Mouse (Mus musculus): ENCODE results near the gene Plekhm1.
"Not testable (repeated sequence)": the region's sequence is repeated elsewhere in the genome, so short reads cannot be mapped to it uniquely, and the experiment has no call there.

Plekhm1 gene

DNA sequence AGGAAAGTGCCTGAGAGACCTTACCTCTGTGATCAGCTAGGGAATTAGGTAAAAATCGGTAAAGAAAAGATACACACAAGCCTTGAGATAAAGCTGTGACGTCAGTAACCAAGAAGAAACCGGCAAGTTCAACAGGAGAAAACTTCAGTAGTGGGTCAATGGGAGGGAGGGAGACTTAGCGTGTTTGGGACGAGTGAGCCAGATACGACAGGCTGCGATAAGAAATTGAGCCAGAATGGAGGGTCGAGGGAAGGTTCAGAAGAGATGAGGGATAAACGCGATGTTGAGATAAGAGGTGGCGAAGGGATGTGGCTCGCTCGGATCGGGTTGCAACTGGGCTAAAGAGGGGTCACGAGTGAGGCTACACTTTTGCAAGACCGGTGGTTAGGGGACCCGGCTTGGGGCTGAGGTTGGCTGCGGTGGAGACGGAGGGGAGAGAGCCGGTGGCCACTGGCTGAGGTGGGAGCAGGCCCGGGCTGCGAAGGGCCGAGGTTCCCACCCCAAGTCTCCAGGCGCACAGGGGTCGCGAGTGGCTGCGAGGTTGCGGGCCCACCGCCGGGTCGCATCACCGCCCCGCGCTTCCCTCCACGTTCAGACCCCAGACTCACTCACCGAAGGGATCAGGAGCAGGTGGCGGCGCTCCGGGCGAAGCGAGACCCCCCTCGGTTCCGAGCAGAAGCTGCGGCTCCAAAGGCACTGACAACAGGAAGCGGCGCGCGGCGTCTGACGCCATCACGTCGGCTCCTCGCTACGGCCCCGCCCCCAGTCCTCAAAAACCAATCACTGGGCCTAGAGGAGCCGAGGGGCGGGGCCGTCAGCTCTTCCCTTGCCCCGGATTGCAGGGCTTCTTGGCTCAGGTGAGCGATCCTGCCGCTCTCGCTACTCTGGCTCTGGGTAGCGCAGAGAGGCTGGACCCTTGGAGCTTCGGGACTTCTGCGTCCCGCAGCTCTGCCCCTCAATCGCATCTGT lies at the start of gene Plekhm1:
Plekhm1 (minus strand) TSS at position 707 of the 969 bp plus-strand sequence.
- in situ Hi-C loops (cut with MboI, MseI), result no loop called here

DNA sequence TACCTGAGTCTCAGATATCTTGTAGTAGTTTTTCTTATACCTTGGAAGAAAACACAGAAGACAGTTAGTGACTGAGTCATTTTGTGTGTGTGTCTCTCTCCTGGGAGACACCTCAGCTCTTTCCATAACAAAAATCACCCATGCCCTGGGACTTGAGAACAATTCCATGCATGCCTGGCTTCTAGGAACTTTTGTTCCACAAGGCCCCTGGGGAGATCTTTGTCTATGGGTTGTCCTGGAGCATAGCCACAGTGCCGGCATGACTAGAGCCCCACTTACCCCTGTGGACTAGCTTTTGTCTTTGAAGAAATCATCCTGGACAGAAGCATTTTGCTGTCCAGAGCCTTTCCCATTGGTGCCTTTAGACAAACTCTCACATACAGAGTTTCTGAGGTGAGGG lies 38.6 kb upstream of the Plekhm1 start:
- in situ Hi-C loops (cut with MboI, MseI), result not testable (repeated sequence)

DNA sequence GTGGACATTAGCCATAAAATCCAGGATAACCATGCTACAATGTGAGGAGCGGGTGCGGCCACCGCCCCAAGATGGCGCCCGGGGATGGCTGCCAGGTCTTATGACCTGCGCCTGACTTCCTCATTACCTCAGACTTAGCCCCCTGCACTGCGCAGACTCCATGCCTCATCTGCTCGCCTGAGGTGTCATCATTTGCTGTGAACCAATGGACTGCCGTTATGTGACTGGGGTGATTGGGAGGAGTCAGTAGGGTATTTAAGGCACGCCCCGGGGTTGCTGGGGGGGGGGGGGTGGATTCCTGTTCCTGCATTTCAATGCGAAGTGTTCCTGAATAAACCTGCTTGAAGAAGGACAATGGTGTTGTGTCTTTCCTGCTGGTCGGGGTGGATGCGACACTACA lies 37.2 kb upstream of the Plekhm1 start:
- in situ Hi-C loops (cut with MboI, MseI), result not testable (repeated sequence)

DNA sequence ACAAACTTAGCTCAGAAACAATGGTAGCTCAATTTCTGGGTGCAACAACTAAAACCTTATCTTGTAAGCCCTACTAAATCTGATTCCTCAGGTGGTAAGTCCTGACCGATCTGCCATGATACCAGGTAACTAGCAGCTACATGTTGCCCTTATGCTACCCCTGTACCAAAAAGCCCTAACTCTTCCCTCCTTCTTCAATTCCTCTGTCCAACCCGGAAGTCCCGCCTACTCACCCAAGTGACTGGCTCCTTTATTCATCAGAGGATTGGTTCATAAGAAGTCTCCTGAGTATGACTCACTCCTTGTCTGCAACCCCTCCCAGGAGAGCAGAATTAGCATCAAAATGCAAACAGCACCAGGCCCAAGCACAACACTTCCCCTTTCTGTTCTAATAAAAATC lies 31.2 kb upstream of the Plekhm1 start:
- in situ Hi-C loops (cut with MboI, MseI), result no loop called here

DNA sequence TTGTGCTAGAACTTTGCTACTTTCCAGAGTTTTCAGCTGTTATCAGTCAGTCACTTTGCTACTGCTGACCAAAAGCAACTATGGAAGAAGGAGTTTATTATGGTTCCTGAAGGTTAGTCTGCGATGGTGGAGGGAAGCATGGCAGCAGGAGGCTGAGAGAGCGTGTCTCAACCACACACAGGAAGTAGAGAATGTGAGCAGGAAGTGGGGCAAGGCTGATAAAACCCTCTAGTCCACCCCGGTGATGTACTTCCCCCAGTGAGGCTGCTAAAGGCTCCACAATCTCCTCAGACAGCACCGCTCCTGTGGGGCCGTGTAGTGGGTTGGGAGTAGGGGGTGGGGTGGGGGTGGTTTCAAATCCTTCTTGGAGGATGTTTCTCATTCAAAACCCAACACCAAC lies 23.8 kb upstream of the Plekhm1 start:
- in situ Hi-C loops (cut with MboI, MseI), result no loop called here

DNA sequence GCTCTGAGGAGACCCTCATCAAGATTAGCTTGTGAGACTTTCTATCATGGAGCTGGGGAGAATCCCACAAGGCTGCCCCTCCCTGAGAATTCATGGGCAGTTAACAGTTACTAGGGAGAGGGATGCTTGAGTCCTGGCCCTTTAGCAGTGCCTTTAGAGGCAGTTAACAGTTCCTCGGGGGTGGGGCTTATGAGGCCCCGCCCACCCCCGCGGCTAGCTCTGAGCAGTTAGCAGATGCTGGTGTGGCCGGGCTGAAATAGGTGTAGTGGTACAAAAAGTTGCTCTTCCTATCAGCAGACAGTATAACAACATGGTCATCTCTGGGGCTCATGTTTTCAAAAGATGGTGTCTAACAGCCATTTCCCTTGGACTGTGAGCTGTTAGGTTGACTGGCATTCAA lies 12.5 kb upstream of the Plekhm1 start:
- in situ Hi-C loops (cut with MboI, MseI), result no loop called here

DNA sequence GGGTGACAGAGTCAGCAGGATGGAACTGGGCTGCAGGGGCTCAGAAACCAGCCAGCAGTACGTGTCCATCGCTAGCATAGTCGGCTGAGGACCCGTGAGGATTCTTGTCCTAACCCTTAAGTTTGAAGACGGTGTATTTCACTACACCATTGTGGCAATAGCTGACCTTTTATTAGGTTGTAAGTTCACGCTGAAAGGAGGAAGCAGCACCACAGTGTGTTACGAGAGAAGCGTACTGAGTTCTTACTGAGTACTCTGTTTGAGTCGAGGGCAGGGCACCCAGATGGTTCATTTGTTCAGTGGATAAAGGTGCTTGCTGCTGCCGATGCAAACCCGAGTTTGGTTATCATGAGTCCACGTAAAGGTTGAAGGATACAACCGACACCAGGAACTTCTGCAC lies 7.2 kb upstream of the Plekhm1 start:
- in situ Hi-C loops (cut with MboI, MseI), result no loop called here

DNA sequence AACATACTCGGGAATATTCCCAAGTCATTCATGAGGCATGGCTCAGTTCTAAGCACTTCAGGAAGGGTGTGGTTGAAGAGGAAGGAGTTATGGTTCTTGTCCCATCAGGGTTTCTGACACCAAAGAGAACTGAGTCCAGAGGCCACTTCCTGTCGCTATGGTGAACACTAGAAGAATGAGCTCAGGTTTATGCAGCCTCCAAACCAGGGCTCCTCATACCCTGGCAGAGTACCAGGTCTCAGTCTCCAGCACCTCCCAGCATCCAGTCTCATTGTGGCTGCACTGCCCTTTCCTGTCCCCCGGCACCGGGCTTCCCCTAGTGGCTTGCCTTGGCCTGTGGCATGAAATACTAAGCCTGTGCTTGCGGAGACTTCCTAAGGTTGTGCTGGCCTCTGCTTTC lies 6.7 kb upstream of the Plekhm1 start:
- in situ Hi-C loops (cut with MboI, MseI), result no loop called here

DNA sequence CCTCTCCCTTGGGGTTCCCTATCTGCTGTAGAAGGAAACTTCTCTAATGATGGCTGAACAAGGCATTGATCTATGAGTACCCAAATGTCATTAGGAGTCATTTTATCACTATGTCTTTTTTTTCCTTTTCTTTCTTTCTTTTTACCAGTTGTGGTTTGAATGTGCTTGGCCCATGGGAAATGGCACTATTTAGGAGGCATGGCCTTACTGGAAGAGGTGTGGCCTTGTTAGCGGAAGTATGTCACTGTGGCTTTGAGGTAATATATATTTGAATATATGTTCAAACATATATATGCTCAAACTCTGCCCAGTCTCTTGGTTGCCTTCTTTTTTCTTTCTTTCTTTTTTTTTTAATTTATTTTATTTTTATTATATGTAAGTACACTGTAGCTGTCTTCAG lies 1.0 kb upstream of the Plekhm1 start:
- in situ Hi-C loops (cut with MboI, MseI), result no loop called here

DNA sequence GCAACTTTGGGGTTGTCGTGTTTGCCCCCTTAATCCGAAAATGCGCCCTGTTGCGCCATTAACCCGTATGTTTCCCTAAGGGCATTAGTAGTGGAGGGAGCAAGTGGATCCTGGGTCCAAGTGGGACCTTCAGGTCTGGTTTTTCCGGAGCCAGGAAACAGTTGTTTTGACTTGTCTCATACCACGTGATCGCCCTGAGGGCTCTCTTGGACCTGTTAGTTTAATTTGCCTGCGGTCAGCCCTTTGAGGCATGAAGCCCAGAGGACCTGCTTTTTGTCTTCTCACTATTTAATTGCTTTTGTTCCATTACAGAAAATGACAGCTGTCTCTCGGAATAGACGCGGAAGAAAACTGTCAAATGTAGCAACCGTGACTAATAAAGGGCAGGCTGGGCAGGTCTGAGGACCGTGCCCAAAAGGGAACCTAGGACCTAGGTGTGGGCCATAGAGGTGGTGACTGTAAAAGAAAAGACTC lies 500 bp upstream of the Plekhm1 start:
- in situ Hi-C loops (cut with MboI, MseI), result no loop called here

DNA sequence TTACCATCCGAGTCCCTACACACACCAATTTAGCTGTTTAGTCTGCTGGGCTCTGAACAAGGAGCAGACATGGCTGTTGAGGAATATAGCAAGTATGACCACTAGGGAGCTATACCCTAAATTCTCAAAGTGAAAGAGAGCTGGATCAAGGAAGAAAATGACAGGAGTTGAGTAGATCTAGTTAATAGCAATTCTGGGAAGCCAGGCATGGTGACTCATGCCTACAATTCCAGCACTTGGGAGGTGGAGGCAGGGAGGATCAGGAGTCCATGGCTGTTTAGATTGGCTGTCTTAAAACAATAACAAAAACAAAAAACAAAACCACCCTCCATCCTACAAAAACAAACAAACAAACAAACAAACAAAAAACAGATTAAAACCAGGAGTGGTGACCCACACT lies 1.2 kb downstream of the Plekhm1 start:
- in situ Hi-C loops (cut with MboI, MseI), result no loop called here

DNA sequence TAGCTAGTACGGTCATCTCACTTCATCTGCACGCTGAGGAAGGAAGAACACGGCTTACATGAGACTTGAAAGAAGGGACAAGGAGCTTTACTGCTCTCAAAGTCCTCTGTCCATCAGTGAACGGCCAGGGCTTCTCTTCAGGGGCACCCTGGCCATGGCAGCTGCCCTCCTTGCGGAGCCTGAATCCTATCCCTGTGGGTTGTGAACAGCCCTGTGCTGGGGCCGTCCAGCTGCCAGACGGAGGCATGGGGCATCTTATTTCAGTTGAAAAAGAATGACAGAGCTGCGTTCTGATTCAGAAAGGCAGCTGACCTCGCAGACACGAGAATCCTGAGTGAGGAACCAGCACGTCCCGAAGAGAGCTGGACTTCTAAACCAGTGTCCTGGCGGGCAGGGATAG lies 3.6 kb downstream of the Plekhm1 start:
- in situ Hi-C loops (cut with MboI, MseI), result no loop called here

DNA sequence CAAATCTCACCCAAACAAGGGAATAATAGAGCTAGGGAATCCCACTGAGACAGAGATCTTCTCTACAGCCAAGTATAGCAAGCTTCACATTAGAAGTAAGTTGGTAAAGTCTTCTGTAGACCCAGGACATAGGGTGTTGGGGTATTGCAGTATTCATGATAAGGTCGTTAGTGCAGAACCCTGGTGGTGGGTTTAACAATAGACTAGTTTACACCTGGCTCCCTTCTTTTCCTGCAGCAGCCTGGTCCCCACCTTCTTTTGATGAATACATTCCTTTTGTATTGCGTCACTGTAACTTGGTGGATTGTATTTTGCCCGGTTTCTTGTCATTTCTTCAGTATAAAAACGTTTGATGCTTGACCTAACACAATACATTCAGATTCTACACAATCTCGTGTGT lies 5.4 kb downstream of the Plekhm1 start:
- in situ Hi-C loops (cut with MboI, MseI), result not testable (repeated sequence)

DNA sequence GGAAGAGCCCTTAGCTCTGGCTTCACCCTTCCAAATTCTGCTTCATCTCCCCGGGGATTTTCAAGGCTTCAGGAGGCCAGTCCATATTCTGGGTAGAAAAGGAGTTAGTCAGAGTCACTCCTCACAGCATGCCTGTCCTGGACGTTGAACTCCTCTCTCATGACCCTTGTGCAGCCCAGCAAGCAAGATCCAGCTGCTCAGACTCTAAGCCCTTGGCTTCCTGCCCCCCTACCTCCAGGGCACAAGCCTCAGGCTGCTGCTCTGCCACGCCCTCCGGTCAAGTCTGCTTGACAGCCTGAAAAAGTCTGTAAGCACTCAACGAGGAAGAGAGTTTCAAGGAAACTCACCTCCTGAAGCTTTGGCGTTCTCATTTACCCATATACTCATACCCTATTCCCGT lies 5.9 kb downstream of the Plekhm1 start:
- in situ Hi-C loops (cut with MboI, MseI), result no loop called here

DNA sequence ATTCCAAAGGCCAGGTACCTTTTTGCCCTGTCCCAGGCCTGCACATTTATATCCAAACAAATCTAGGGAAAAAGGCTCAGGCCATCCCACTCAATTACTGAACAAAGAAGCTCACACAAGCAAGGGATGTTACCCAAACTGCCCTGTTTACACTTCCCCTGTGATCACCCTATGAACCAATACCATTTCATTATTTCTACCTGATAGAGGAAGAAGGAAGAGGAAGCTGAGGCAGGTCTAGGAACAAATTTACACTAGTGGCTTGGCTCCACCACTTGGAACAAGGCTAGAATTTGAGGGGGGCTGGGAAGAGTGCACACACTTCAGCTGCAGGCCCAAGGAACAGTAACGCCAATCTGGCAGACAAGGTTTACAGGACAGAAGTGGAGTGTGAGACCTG lies 6.7 kb downstream of the Plekhm1 start:
- in situ Hi-C loops (cut with MboI, MseI), result no loop called here

DNA sequence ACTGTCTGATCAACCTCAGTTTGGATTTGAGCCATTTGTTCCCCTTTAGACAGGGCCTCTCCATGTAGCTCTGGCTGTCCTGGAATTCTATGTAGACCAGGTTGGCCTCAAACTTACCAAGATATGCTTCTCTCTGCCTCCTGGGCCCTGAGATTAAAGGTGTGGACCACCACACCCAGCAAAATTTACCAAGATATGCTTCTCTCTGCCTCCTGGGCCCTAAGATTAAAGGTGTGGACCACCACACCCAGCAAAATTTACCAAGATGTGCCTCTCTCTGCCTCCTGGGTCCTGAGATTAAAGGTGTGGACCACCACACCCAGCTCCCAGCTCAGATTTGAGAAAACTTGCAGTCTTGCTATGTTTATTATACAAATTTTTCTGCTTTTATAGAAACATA lies 7.9 kb downstream of the Plekhm1 start:
- in situ Hi-C loops (cut with MboI, MseI), result no loop called here

DNA sequence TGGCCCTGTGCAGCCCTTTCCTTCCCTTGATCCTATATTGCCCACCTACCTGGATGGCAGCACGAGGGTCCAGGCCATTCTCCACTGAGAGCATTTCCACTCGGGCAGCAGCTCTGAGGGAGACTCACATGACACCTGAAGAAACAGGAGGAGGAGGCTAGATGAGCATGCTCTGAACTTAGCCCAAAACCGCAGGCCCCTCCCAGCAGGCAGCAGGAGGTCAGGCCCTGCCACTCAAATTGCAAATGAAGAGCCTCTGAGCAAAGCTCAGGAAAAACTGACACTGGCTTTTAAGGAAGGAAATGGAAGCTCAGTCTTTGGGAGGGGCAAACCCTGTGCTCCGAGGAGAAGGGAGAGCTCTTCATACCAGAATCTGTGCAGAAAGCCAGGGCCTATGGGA lies 8.7 kb downstream of the Plekhm1 start:
- in situ Hi-C loops (cut with MboI, MseI), result no loop called here

DNA sequence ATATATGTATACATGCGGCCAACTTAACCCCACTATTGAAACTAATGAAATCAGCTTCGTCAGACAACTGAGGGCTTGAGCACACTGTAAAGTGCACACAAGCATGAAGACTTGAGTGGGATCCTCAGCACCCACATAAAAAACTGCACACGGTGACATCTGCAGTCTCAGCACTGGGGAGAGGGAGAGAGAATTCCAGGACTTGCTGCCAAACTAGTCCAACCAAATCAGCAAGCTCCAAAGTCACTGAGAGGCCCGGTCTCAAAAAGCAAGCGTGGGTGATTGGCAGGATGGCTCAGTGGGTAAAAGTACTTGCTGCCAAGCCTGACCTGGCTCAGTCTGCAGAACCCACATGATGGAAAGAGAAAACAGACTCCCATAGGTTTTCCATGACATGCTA lies 9.7 kb downstream of the Plekhm1 start:
- in situ Hi-C loops (cut with MboI, MseI), result no loop called here

DNA sequence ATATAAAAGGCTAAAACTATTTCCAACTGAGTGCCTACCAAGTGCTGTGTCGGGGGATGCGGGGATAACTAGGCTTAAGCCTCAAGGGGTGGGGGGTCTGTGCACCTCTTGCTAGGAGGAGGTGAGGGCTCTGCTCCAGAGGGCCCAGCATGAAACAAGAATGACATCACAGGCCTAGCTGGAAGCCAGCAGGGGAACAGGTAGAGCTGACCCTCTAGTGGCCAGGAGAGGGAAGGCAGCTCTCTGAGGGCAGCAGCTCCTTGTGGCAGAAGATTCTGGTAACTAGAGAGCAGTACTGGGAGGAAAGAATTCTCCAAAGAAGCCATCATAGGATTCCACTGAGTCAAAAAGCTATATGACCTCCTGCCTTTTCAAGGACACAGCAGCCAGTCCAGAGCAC lies 10.3 kb downstream of the Plekhm1 start:
- in situ Hi-C loops (cut with MboI, MseI), result no loop called here

DNA sequence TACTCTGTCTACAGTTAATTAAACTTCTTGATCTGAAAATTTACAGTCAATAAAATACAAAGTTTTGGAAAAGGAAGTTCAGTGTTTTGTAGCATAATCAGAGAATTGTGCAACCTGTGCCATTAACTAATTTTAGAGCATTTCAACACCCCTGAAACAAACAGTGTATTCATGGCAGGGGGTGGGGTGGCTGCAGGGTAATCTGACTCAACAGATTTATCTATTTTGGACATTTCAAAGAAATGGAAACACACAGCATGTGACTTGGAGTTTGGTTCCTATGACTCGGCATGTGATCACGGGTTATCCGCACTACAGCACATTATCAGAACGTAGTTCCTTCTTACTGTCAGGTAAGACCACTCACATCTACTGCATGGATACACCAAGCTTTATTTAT lies 12.5 kb downstream of the Plekhm1 start:
- in situ Hi-C loops (cut with MboI, MseI), result no loop called here

DNA sequence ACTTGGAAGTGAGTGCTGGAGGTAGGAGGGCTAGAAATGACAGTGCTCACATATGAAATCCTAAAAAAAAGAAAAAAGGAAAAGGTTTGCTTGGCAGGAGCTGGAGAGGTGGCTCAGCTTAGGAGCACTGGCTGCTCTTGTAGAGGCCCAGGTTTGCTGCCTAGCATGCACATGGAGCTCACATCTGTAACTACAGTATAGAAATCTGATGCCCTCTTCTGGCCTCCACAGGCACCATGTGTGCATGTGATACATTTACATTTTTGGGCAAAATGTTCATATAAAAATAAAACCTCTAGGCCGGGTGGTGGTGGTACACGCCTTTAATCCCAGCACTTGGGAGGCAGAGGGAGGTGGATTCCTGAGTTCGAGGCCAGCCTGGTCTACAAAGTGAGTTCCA lies 13.4 kb downstream of the Plekhm1 start:
- in situ Hi-C loops (cut with MboI, MseI), result no loop called here

DNA sequence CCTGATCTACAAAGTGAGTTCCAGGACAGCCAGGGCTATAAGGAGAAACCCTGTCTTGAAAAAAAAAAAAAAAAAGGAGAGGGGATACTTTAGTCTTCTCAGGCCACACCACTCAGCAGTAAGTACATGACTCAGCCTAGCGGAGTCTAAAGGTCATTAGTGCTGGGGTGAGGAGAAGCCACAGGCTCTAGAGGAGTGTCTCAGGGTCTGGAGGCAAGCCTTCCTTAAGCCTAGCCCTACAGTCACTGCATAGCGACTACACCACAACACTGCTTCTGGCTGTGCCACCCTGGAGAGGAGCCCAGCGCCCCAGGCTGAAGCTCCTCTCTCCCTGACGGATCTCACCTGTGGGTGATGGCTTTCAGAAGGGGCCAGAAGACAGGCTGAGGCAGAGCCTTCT lies 15.8 kb downstream of the Plekhm1 start:
- in situ Hi-C loops (cut with MboI, MseI), result no loop called here

DNA sequence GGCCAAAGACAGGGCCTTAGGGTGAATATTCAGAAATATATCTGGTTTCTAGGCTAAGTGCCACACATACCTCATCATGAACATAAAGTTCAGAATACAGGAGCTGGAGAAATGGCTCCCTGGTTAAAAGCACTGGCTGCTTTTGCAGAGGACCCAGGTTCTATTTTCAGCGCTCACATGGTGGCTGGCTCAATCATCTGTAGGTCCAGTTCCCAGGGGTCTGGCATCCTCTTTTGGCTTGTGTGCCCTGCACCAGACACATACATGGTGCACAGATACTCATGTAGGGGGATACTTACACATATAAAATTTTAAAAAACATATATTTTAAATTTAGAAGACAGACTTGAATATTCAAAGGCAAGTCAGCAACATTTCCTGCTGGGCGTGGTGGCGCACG lies 16.3 kb downstream of the Plekhm1 start:
- in situ Hi-C loops (cut with MboI, MseI), result no loop called here

DNA sequence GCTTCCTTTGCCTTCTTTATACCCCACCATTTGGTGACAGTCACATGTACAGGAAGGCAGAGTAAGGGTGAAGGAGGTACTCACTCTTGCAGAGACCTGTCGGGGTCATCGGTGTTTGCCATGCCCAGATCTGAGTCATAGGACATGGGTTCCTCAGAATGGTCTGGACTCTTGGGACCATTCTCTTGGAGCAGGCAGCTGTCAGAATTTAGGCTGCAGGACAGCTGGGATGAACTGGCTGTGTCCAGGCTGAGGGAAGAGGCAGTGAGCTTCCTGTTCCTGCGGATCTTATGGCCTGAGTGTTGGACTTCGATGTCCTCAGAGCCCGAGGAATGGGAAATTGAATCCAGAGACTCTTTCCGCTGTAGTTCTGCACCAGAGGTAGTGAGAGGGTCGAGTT lies 17.9 kb downstream of the Plekhm1 start:
- in situ Hi-C loops (cut with MboI, MseI), result no loop called here
